Comparison of ENCODE assay signal across 25 mouse cellular contexts in genomic region chr10:87718491-87718890, GRCm38 (mm10).
DNase-seq lines count a peak whose midpoint lies in the region; ATAC-seq and TF ChIP-seq lines count a peak whose summit lies in the region.
"Had no signal": no experiment of that assay in that cellular context is flagged by ENCODE, and none has a peak within 500 bp of the region (broad histone marks: within the 10 kb centered on the region; RNA-seq: fewer than 3 reads in every experiment).

No protein-coding gene starts in this region.

- no peak for ATAC-seq in midbrain, postnatal 0 days (ENCODE audit: low FRiP score)
- ATAC-seq: forebrain, embryonic 13.5 days; intestine, embryonic 16.5 days; liver, embryonic 12.5 days; Patski had no signal

- peak; percentile 8 for DNase-seq in adrenal gland, adult 8-10 months
- no peak for DNase-seq in adrenal gland, postnatal 25 days
- peak; percentile 90 for DNase-seq in liver, adult 2 months (ENCODE audit: extremely low read depth, low read depth, low spot score)
- DNase-seq in liver, result no peak
- peak; percentile 57 for DNase-seq in lung, postnatal 36 days
- DNase-seq in lung, adult 2 months, result no peak
- DNase-seq in midbrain, postnatal 0 days (ENCODE audit: low spot score), result no peak
- DNase-seq: cerebellum, adult 8-10 months; cerebellum, postnatal 25 days; heart, postnatal 36 days; kidney, postnatal 14 days; layer of hippocampus, adult 9-11 months; lung, embryonic 14.5 days; thymus, adult 2 months; thymus, postnatal 36 days had no signal

- no peak for TF ChIP-seq CTCF in liver, adult 2 months (IDR thresholded peaks at IDR 0.05; ENCODE audit: low read depth, low read length)
- TF ChIP-seq CTCF in lung, adult 2 months (IDR thresholded peaks at IDR 0.05; ENCODE audit: insufficient read depth, low read length), result no peak
- no peak for TF ChIP-seq CTCF in midbrain, postnatal 0 days (IDR thresholded peaks at IDR 0.05)

- WGBS in liver, adult 2 months, result 20% methylated on average over 7 of the region's 7 CpGs
- WGBS in lung, adult 2 months, result 70% methylated on average over 7 of the region's 7 CpGs
- whole genome bisulfite sequencing in midbrain, postnatal 0 days, result 96% methylated on average over 7 of the region's 7 CpGs

- peaks cover 14% of the 10 kb centered on the region for H3K4me1 ChIP-seq in liver, adult 2 months (ENCODE audit: control insufficient read depth, insufficient read depth, low read length)
- no peaks in the 10 kb centered on the region for H3K4me1 ChIP-seq in lung, adult 2 months (ENCODE audit: control insufficient read depth, insufficient read depth, low read length)
- no peaks in the 10 kb centered on the region for H3K4me1 ChIP-seq in midbrain, postnatal 0 days (ENCODE audit: insufficient read depth, low read length)
- H3K4me1 ChIP-seq: embryonic facial prominence, embryonic 10.5 days; embryonic facial prominence, embryonic 15.5 days; forebrain, embryonic 13.5 days; heart, embryonic 10.5 days; hindbrain, embryonic 13.5 days; liver, embryonic 12.5 days; midbrain, embryonic 12.5 days; neural tube, embryonic 13.5 days had no signal

- no peak overlapping the region for H3K27ac ChIP-seq in liver, adult 2 months (replicated peaks; ENCODE audit: insufficient read depth, low read depth, low read length)
- H3K27ac ChIP-seq in midbrain, postnatal 0 days (ENCODE audit: low read depth, low read length), result no peak overlapping the region
- H3K27ac ChIP-seq: embryonic facial prominence, embryonic 10.5 days; embryonic facial prominence, embryonic 15.5 days; forebrain, embryonic 13.5 days; heart, embryonic 10.5 days; hindbrain, embryonic 13.5 days; liver, embryonic 12.5 days; midbrain, embryonic 12.5 days; neural tube, embryonic 13.5 days had no signal

- no peak overlapping the region for H3K9ac ChIP-seq in liver, adult 2 months (ENCODE audit: low read depth, low read length)
- H3K9ac ChIP-seq in midbrain, postnatal 0 days (replicated peaks; ENCODE audit: low read length, poor library complexity, severe bottlenecking), result no peak overlapping the region
- H3K9ac ChIP-seq: embryonic facial prominence, embryonic 15.5 days; forebrain, embryonic 13.5 days; hindbrain, embryonic 13.5 days; liver, embryonic 12.5 days; lung, embryonic 14.5 days; midbrain, embryonic 12.5 days; neural tube, embryonic 13.5 days had no signal

- no peaks in the 10 kb centered on the region for H3K79me2 ChIP-seq in liver, adult 2 months (ENCODE audit: control insufficient read depth, insufficient read depth, low read length)

- H3K27me3 ChIP-seq in liver, adult 2 months (ENCODE audit: control insufficient read depth, insufficient read depth, low read length), result no peaks in the 10 kb centered on the region
- no peaks in the 10 kb centered on the region for H3K27me3 ChIP-seq in midbrain, postnatal 0 days (ENCODE audit: insufficient read depth, low read length)
- H3K27me3 ChIP-seq: embryonic facial prominence, embryonic 15.5 days; forebrain, embryonic 13.5 days; hindbrain, embryonic 13.5 days; liver, embryonic 12.5 days; midbrain, embryonic 12.5 days; neural tube, embryonic 13.5 days; Patski had no signal

- TF ChIP-seq POLR2A in liver, adult 2 months (IDR thresholded peaks at IDR 0.05; ENCODE audit: extremely low read depth, insufficient read depth, low read length), result no peak
- no peak for TF ChIP-seq POLR2A in lung, adult 2 months (IDR thresholded peaks at IDR 0.05; ENCODE audit: borderline replicate concordance, extremely low read depth, low read depth, low read length)

- no peaks in the 10 kb centered on the region for H3K9me3 ChIP-seq in midbrain, postnatal 0 days (ENCODE audit: low read length)
- H3K9me3 ChIP-seq: embryonic facial prominence, embryonic 10.5 days; embryonic facial prominence, embryonic 15.5 days; forebrain, embryonic 13.5 days; heart, embryonic 10.5 days; hindbrain, embryonic 13.5 days; liver, embryonic 12.5 days; midbrain, embryonic 12.5 days; neural tube, embryonic 13.5 days had no signal

- no peak overlapping the region for H3K4me3 ChIP-seq in liver, adult 2 months (ENCODE audit: insufficient read depth, low read depth, low read length)
- H3K4me3 ChIP-seq in lung, adult 2 months (replicated peaks; ENCODE audit: extremely low read depth, low read depth, low read length), result no peak overlapping the region
- no peak overlapping the region for H3K4me3 ChIP-seq in midbrain, postnatal 0 days (ENCODE audit: low read depth, low read length)
- H3K4me3 ChIP-seq: embryonic facial prominence, embryonic 10.5 days; embryonic facial prominence, embryonic 15.5 days; forebrain, embryonic 13.5 days; heart, embryonic 10.5 days; hindbrain, embryonic 13.5 days; liver, embryonic 12.5 days; midbrain, embryonic 12.5 days; neural tube, embryonic 13.5 days had no signal

- no peak overlapping the region for H3K4me2 ChIP-seq in midbrain, postnatal 0 days (ENCODE audit: low read depth, low read length, poor library complexity, severe bottlenecking)
- H3K4me2 ChIP-seq: embryonic facial prominence, embryonic 15.5 days; forebrain, embryonic 13.5 days; hindbrain, embryonic 13.5 days; liver, embryonic 12.5 days; lung, embryonic 14.5 days; midbrain, embryonic 12.5 days; neural tube, embryonic 13.5 days had no signal

- no peaks in the 10 kb centered on the region for H3K36me3 ChIP-seq in liver, adult 2 months (ENCODE audit: control insufficient read depth, insufficient read depth, low read length)
- H3K36me3 ChIP-seq in midbrain, postnatal 0 days (ENCODE audit: insufficient read depth, low read length), result no peaks in the 10 kb centered on the region
- H3K36me3 ChIP-seq: embryonic facial prominence, embryonic 10.5 days; embryonic facial prominence, embryonic 15.5 days; heart, embryonic 10.5 days; hindbrain, embryonic 13.5 days; liver, embryonic 12.5 days; midbrain, embryonic 12.5 days; neural tube, embryonic 13.5 days had no signal

Comparison
In these comparisons a context has a peak if more than half of its experiments do, and no peak if none do; other contexts are left out.
1. DNase-seq: peak in adrenal gland, adult 8-10 months (single experiment), liver, adult 2 months (single experiment) and lung, postnatal 36 days (single experiment); none in adrenal gland, postnatal 25 days (single experiment), liver (single experiment), lung, adult 2 months (single experiment) and midbrain, postnatal 0 days (single experiment).